Mouse (Mus musculus): ENCODE results near the gene Ace. TPM values are rescaled to one million over a fixed set of nuclear protein-coding genes. Genes with fewer than 3 reads are reported as not detected.
A peak's percentile ranks its signal among the peaks of the same experiment; 100 is the strongest.

The Ace gene
- polyA plus RNA-seq (2014; fragmentation: Nextera tagmentation; extraction: Ambion mirVana): 1.5 and 2.0 TPM in 2 replicates

- H3K4me2 ChIP-seq (ENCODE audit: low read length): peak within 1 kb of the TSS; percentile 99
- H3K4me1 ChIP-seq (ENCODE audit: control insufficient read depth in 2 of 2, insufficient read depth in 2 of 2, low read length in 2 of 2): peaks cover 3 to 10% of the 10 kb centered on the region in 2 experiments; a peak in 3 of 4 replicates
- H3K9ac ChIP-seq (ENCODE audit: low read length): peak within 1 kb of the TSS; percentile 63
- H3K9me3 ChIP-seq (ENCODE audit: control insufficient read depth, low read length): no peaks in the 10 kb centered on the region
- H3K4me3 ChIP-seq (ENCODE audit: control insufficient read depth in 1 of 2, insufficient read depth in 1 of 2, low read depth in 1 of 2, low read length in 2 of 2): peak within 1 kb of the TSS; percentile 58 to 64
- ATAC-seq (ENCODE audit: insufficient number of reproducible peaks, insufficient read depth, low FRiP score, low read depth): no peak
- peaks cover 53% of the 10 kb centered on the region for H3K27me3 ChIP-seq (ENCODE audit: control insufficient read depth, insufficient read depth, low read length)
- no peak within 1 kb of the TSS for H3K27ac ChIP-seq (replicated peaks in 1 of 2; ENCODE audit: control insufficient read depth in 1 of 2, insufficient read depth in 1 of 2, low read depth in 2 of 2, low read length in 2 of 2)
- no peaks in the 10 kb centered on the region for H3K36me3 ChIP-seq (ENCODE audit: control insufficient read depth, insufficient read depth, low read length)
- WGBS: under 1% methylated on average over 70 of the region's 76 CpGs
Measured at GRCm38 (mm10) chr11:105967741-105968574, at the start of gene Ace. Gene Ace (plus strand): TSS chr11:105967945.

- H3K9ac ChIP-seq (ENCODE audit: low read length): no peak overlapping the region
- H3K4me2 ChIP-seq (ENCODE audit: low read length): no peak overlapping the region
- peaks cover 90% of the 10 kb centered on the region for H3K36me3 ChIP-seq (ENCODE audit: control insufficient read depth, insufficient read depth, low read length)
- H3K27ac ChIP-seq (replicated peaks in 1 of 2; ENCODE audit: control insufficient read depth in 1 of 2, insufficient read depth in 1 of 2, low read depth in 2 of 2, low read length in 2 of 2): no peak overlapping the region
- H3K27me3 ChIP-seq (ENCODE audit: control insufficient read depth, insufficient read depth, low read length): no peaks in the 10 kb centered on the region
- no peaks in the 10 kb centered on the region for H3K9me3 ChIP-seq (ENCODE audit: control insufficient read depth, low read length)
- no peaks in the 10 kb centered on the region for H3K4me1 ChIP-seq (ENCODE audit: control insufficient read depth in 2 of 2, insufficient read depth in 2 of 2, low read length in 2 of 2)
- WGBS: 70% methylated on average over 3 of the region's 3 CpGs
- ATAC-seq (ENCODE audit: insufficient number of reproducible peaks, insufficient read depth, low FRiP score, low read depth): no peak
- no peak overlapping the region for H3K4me3 ChIP-seq (ENCODE audit: control insufficient read depth in 1 of 2, insufficient read depth in 1 of 2, low read depth in 1 of 2, low read length in 2 of 2)
Measured at GRCm38 (mm10) chr11:105920098-105920785, 47.5 kb upstream of the Ace start.

GRCm38 (mm10) chr11:105920836-105921235, 46.9 kb upstream of the Ace start:
- H3K27me3 ChIP-seq (ENCODE audit: control insufficient read depth, insufficient read depth, low read length): no peaks in the 10 kb centered on the region
- H3K9ac ChIP-seq (ENCODE audit: low read length): no peak overlapping the region
- H3K27ac ChIP-seq (replicated peaks in 1 of 2; ENCODE audit: control insufficient read depth in 1 of 2, insufficient read depth in 1 of 2, low read depth in 2 of 2, low read length in 2 of 2): no peak overlapping the region
- peaks cover 90% of the 10 kb centered on the region for H3K36me3 ChIP-seq (ENCODE audit: control insufficient read depth, insufficient read depth, low read length)
- no peak overlapping the region for H3K4me2 ChIP-seq (ENCODE audit: low read length)
- no peaks in the 10 kb centered on the region for H3K4me1 ChIP-seq (ENCODE audit: control insufficient read depth in 2 of 2, insufficient read depth in 2 of 2, low read length in 2 of 2)
- no peaks in the 10 kb centered on the region for H3K9me3 ChIP-seq (ENCODE audit: control insufficient read depth, low read length)
- WGBS: 93% methylated on average over 2 of the region's 2 CpGs
- H3K4me3 ChIP-seq (ENCODE audit: control insufficient read depth in 1 of 2, insufficient read depth in 1 of 2, low read depth in 1 of 2, low read length in 2 of 2): no peak overlapping the region
- ATAC-seq (ENCODE audit: insufficient number of reproducible peaks, insufficient read depth, low FRiP score, low read depth): no peak

GRCm38 (mm10) chr11:105921275-105921674, 46.5 kb upstream of the Ace start:
- no peak overlapping the region for H3K4me2 ChIP-seq (ENCODE audit: low read length)
- H3K9me3 ChIP-seq (ENCODE audit: control insufficient read depth, low read length): no peaks in the 10 kb centered on the region
- peaks cover 88% of the 10 kb centered on the region for H3K36me3 ChIP-seq (ENCODE audit: control insufficient read depth, insufficient read depth, low read length)
- H3K27ac ChIP-seq (replicated peaks in 1 of 2; ENCODE audit: control insufficient read depth in 1 of 2, insufficient read depth in 1 of 2, low read depth in 2 of 2, low read length in 2 of 2): no peak overlapping the region
- 75% methylated on average over 5 of the region's 5 CpGs for WGBS
- ATAC-seq (ENCODE audit: insufficient number of reproducible peaks, insufficient read depth, low FRiP score, low read depth): no peak
- no peaks in the 10 kb centered on the region for H3K27me3 ChIP-seq (ENCODE audit: control insufficient read depth, insufficient read depth, low read length)
- H3K4me3 ChIP-seq (ENCODE audit: control insufficient read depth in 1 of 2, insufficient read depth in 1 of 2, low read depth in 1 of 2, low read length in 2 of 2): no peak overlapping the region
- no peak overlapping the region for H3K9ac ChIP-seq (ENCODE audit: low read length)
- no peaks in the 10 kb centered on the region for H3K4me1 ChIP-seq (ENCODE audit: control insufficient read depth in 2 of 2, insufficient read depth in 2 of 2, low read length in 2 of 2)

- ATAC-seq (ENCODE audit: insufficient number of reproducible peaks, insufficient read depth, low FRiP score, low read depth): no peak
- H3K9ac ChIP-seq (ENCODE audit: low read length): no peak overlapping the region
- no peaks in the 10 kb centered on the region for H3K9me3 ChIP-seq (ENCODE audit: control insufficient read depth, low read length)
- no peaks in the 10 kb centered on the region for H3K27me3 ChIP-seq (ENCODE audit: control insufficient read depth, insufficient read depth, low read length)
- H3K36me3 ChIP-seq (ENCODE audit: control insufficient read depth, insufficient read depth, low read length): peaks cover 77% of the 10 kb centered on the region
- H3K4me3 ChIP-seq (ENCODE audit: control insufficient read depth in 1 of 2, insufficient read depth in 1 of 2, low read depth in 1 of 2, low read length in 2 of 2): no peak overlapping the region
- WGBS: 87% methylated on average over 20 of the region's 20 CpGs
- no peak overlapping the region for H3K27ac ChIP-seq (replicated peaks in 1 of 2; ENCODE audit: control insufficient read depth in 1 of 2, insufficient read depth in 1 of 2, low read depth in 2 of 2, low read length in 2 of 2)
- H3K4me2 ChIP-seq (ENCODE audit: low read length): no peak overlapping the region
- H3K4me1 ChIP-seq (ENCODE audit: control insufficient read depth in 2 of 2, insufficient read depth in 2 of 2, low read length in 2 of 2): no peaks in the 10 kb centered on the region
Measured at GRCm38 (mm10) chr11:105922769-105923663, 44.7 kb upstream of the Ace start.

- H3K9ac ChIP-seq (ENCODE audit: low read length): no peak overlapping the region
- peaks cover 40% of the 10 kb centered on the region for H3K36me3 ChIP-seq (ENCODE audit: control insufficient read depth, insufficient read depth, low read length)
- ATAC-seq (ENCODE audit: insufficient number of reproducible peaks, insufficient read depth, low FRiP score, low read depth): no peak
- H3K9me3 ChIP-seq (ENCODE audit: control insufficient read depth, low read length): no peaks in the 10 kb centered on the region
- no peaks in the 10 kb centered on the region for H3K4me1 ChIP-seq (ENCODE audit: control insufficient read depth in 2 of 2, insufficient read depth in 2 of 2, low read length in 2 of 2)
- no peaks in the 10 kb centered on the region for H3K27me3 ChIP-seq (ENCODE audit: control insufficient read depth, insufficient read depth, low read length)
- no peak overlapping the region for H3K4me3 ChIP-seq (ENCODE audit: control insufficient read depth in 1 of 2, insufficient read depth in 1 of 2, low read depth in 1 of 2, low read length in 2 of 2)
- H3K4me2 ChIP-seq (ENCODE audit: low read length): no peak overlapping the region
- no peak overlapping the region for H3K27ac ChIP-seq (replicated peaks in 1 of 2; ENCODE audit: control insufficient read depth in 1 of 2, insufficient read depth in 1 of 2, low read depth in 2 of 2, low read length in 2 of 2)
- WGBS: 65% methylated on average over 14 of the region's 14 CpGs
Measured at GRCm38 (mm10) chr11:105927065-105928030, 40.4 kb upstream of the Ace start.
